Mouse (Mus musculus) lung, postnatal 4 days (tissue): Measurements from ENCODE around the gene Tmem38a.
A peak's percentile ranks its signal among the peaks of the same experiment; 100 is the strongest.

Experiments
- DNase-seq, 2 experiments: peaks; one replicate each; pipeline ENCODE4 v3.0.0; 2021

Tmem38a gene

GRCm38 (mm10) chr8:72587806-72588205, 16.0 kb downstream of the Tmem38a start:
- DNase-seq, result peak in 1 of 2 experiments; percentile 57

GRCm38 (mm10) chr8:72588865-72589264, 17.0 kb downstream of the Tmem38a start:
- no peak for DNase-seq

- DNase-seq, result peak in 1 of 2 experiments; percentile 51
These were observed 17.4 kb downstream of the Tmem38a start for GRCm38 (mm10) chr8:72589286-72589685.

GRCm38 (mm10) chr8:72590198-72590597, 18.3 kb downstream of the Tmem38a start:
- DNase-seq, result peak in 1 of 2 experiments; percentile 62
